Mouse (Mus musculus) liver, embryonic 14.5 days (tissue): ENCODE results near the gene Zscan5b. TPM values are rescaled to one million over a fixed set of nuclear protein-coding genes. Genes with fewer than 3 reads are reported as not detected.

Experiments used
- ATAC-seq: fragments of 200-750 bp; cut with Nextera tagmentation; 2 replicates; pipeline ENCODE4 v1.8.0; 2017; ENCODE audit warnings: moderate number of reproducible peaks, mild to moderate bottlenecking, moderate library complexity; ENCODE audit not compliant: insufficient read depth
- DNase-seq, 3 experiments: peaks; one replicate each; pipeline ENCODE4 v3.0.0-alpha.2; 2012 to 2013; ENCODE audit warnings: low read depth in 3 of 3, low spot score in 3 of 3
- H3K27ac ChIP-seq: fragments of 300-500 bp; sonication (generic); 2 replicates; pipeline ENCODE4 v1.5.1; 2014; ENCODE audit warnings: moderate library complexity, mild to moderate bottlenecking, control low read depth, inconsistent platforms
- H3K27me3 ChIP-seq: fragments of 300-500 bp; sonication (generic); 2 replicates; pipeline ENCODE4 v1.6.1; 2014; ENCODE audit warnings: mild to moderate bottlenecking, low read length, moderate library complexity; ENCODE audit not compliant: control insufficient read depth, insufficient read depth
- H3K36me3 ChIP-seq: fragments of 300-500 bp; sonication (generic); replicated peaks from 2 replicates; pipeline ENCODE4 v1.6.1; 2014; ENCODE audit warnings: low read depth; ENCODE audit not compliant: control insufficient read depth, insufficient read depth
- H3K4me1 ChIP-seq, 2 experiments: fragments of 200-500 bp in 1 of 2; fragments of 300-500 bp in 1 of 2; sonication (generic) in 1 of 2; replicated peaks; 2 replicates each; pipeline ENCODE4 v1.6.1; 2012 to 2014; ENCODE audit warnings: antibody characterized with exemption in 1 of 2, inconsistent platforms in 1 of 2, low read length in 1 of 2; ENCODE audit not compliant: control insufficient read depth in 2 of 2, insufficient read depth in 2 of 2
- H3K4me2 ChIP-seq: fragments of 300-500 bp; sonication (generic); 2 replicates; pipeline ENCODE4 v1.6.1; 2014; ENCODE audit warnings: low read depth, mild to moderate bottlenecking, control low read depth, moderate library complexity
- H3K4me3 ChIP-seq, 2 experiments: fragments of 200-500 bp in 1 of 2; fragments of 300-500 bp in 1 of 2; sonication (generic) in 1 of 2; 2 replicates each; pipeline ENCODE4 v1.5.1; 2012 to 2014; ENCODE audit warnings: low read depth in 2 of 2, low read length in 2 of 2, mild to moderate bottlenecking in 2 of 2, control low read depth in 1 of 2, inconsistent platforms in 1 of 2, moderate library complexity in 1 of 2; ENCODE audit not compliant: insufficient read depth in 1 of 2
- H3K9ac ChIP-seq: fragments of 300-500 bp; sonication (generic); replicated peaks from 2 replicates; pipeline ENCODE4 v1.6.1; 2014; ENCODE audit warnings: mild to moderate bottlenecking, control low read depth, moderate library complexity
- H3K9me3 ChIP-seq: fragments of 300-500 bp; sonication (generic); 2 replicates; pipeline ENCODE4 v1.6.1; 2016; ENCODE audit warnings: low read length, mixed read lengths; ENCODE audit not compliant: control insufficient read depth
- CTCF ChIP-seq: IDR thresholded peaks from 2 replicates; pipeline ENCODE4 v1.5.1; 2016; ENCODE audit warnings: antibody characterized with exemption, low read depth, control low read depth
- EP300 ChIP-seq: IDR thresholded peaks from 2 replicates; pipeline ENCODE4 v1.6.1; 2016; ENCODE audit warnings: antibody characterized with exemption, low read depth
- WGBS: fragments of 180-500 bp; shearing (Covaris S2); extraction: QIAGEN DNeasy Blood & Tissue Kit; methylation state at CpG from one replicate; pipeline ENCODE4 v1.1.7; 2014; ENCODE audit not compliant: insufficient replicate concordance; 5-methylcytosine and 5-hydroxymethylcytosine counted together
- polyA plus RNA-seq, 2 experiments: library from polyadenylated mRNA; depleted of rRNA in 1 of 2; stranded (reverse) in 1 of 2; unstranded in 1 of 2; fragments of >200 nt; fragmentation: Nextera tagmentation in 1 of 2; extraction: Ambion mirVana in 1 of 2; gene quantifications; 2 replicates each; pipeline versions ENCODE4 v1.2.1 to v1.2.3; 2012 to 2014

The Zscan5b gene
- polyA plus RNA-seq, 2 experiments, result not detected

DNA sequence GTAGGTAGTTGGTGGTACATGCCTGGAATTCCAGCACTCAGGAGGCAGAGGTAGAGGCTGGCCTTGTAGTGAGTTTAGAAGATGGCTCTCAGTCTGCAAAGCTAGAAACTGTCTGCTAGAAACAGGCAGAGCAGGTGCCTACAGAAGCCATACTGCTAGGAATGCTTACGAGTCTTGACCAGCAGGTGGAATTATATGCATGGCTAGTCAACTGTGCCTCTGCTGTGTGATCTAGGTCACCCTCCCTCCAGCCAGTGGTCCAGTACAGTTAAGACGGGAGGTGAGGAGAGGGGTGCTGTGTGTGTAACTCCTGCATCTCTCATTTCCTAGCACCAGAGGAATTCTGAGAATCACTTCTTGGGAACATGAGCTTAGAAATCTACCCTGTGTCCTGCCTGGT is 35.3 kb upstream of the Zscan5b start:
- no peak overlapping the region for H3K9ac ChIP-seq
- TF ChIP-seq CTCF, result no peak
- no peak for TF ChIP-seq EP300
- DNase-seq (no peak), ATAC-seq (no peak)
- H3K9me3 ChIP-seq, result no peaks in the 10 kb centered on the region
- H3K36me3 ChIP-seq, result no peaks in the 10 kb centered on the region; the same call in 1 of the 2 replicates
- WGBS, result 70% methylated on average over 2 of the region's 2 CpGs
- no peak overlapping the region for H3K4me3 ChIP-seq
- H3K4me2 ChIP-seq, result no peak overlapping the region
- no peak overlapping the region for H3K27ac ChIP-seq
- no peaks in the 10 kb centered on the region for H3K27me3 ChIP-seq
- 0 out of 4 replicates have a peak, but pooled peaks cover 0 to 4% of the 10 kb centered on the region in 2 experiments for H3K4me1 ChIP-seq

DNA sequence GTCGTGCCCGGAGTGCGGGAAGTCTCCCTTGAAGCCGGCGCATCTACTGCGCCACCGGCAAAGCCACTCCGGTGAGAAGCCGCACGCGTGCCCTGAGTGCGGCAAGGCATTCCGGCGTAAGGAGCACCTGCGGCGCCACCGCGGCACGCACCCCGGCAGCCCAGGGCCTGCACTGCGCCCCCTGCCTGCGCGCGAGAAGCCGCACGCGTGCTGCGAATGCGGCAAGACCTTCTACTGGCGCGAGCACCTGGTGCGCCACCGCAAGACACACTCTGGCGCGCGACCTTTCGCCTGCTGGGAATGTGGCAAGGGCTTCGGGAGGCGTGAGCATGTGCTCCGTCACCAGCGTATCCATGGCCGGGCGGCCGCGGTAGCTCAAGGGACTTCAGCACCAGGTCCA is 32.5 kb upstream of the Zscan5b start:
- no peak overlapping the region for H3K9ac ChIP-seq
- no peaks in the 10 kb centered on the region for H3K27me3 ChIP-seq
- H3K27ac ChIP-seq, result no peak overlapping the region
- no peak overlapping the region for H3K4me2 ChIP-seq
- no peaks in the 10 kb centered on the region for H3K9me3 ChIP-seq
- H3K4me3 ChIP-seq, result no peak overlapping the region
- DNase-seq (no peak), ATAC-seq (no peak)
- TF ChIP-seq EP300 (no peak), CTCF (peak; percentile 34; the same call in 1 of the 2 replicates)
- 53% methylated on average over 45 of the region's 45 CpGs for WGBS
- H3K36me3 ChIP-seq, result no peaks in the 10 kb centered on the region; the same call in 1 of the 2 replicates
- no peaks in the 10 kb centered on the region for H3K4me1 ChIP-seq

DNA sequence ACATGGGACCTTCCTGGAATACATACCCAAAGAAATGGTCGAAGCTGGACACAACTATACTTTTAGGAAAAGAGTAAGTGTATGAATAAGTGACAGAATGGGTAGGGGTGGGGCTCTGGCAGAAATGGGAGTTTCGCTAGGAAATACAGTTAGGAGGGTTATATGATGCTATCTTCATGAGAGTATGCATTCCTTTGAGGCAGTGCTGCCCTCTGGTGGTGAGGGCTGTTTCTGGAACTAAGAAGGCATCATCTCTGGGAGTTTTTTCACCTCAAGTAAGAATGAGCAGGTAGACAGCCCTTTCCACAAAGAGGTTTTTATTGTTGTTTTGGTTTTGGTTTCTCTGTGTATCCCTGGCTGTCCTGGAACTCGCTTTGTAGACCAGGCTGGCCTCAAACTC is 30.7 kb upstream of the Zscan5b start:
- H3K4me1 ChIP-seq, result no peaks in the 10 kb centered on the region
- ATAC-seq (no peak), DNase-seq (peak in 2 of 3 experiments; percentile 51 to 55)
- no peaks in the 10 kb centered on the region for H3K27me3 ChIP-seq
- H3K4me2 ChIP-seq, result no peak overlapping the region
- 25% methylated on average over 3 of the region's 3 CpGs for WGBS
- no peak for TF ChIP-seq EP300
- TF ChIP-seq CTCF, result peak; percentile 80
- no peak overlapping the region for H3K4me3 ChIP-seq
- no peak overlapping the region for H3K27ac ChIP-seq
- no peak overlapping the region for H3K9ac ChIP-seq
- no peaks in the 10 kb centered on the region; the same call in 1 of the 2 replicates for H3K36me3 ChIP-seq
- no peaks in the 10 kb centered on the region for H3K9me3 ChIP-seq

DNA sequence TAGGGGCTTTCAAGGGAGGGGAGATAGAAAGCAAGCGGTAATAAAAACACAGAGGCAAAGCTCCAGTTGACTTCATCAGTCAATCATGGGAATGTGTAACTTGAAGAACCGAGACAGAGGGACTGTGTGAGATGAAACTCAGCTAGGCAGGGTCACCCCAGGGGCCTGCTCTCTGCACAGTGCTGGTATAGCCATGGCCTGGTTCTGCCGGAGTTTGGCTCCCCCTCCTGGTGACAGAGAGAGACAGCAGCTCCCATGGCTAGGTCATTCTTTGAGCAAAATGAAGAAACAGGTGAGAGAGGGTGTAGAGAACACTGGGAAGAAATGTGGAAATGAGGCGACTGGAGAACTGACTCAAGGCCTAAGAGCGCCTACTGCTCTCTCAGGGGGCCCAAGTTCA is 27.9 kb upstream of the Zscan5b start:
- ATAC-seq (peak; percentile 46; the same call in 1 of the 2 replicates), DNase-seq (no peak)
- H3K36me3 ChIP-seq, result no peaks in the 10 kb centered on the region
- H3K27ac ChIP-seq, result no peak overlapping the region
- H3K4me2 ChIP-seq, result no peak overlapping the region
- H3K9ac ChIP-seq, result no peak overlapping the region
- WGBS, result 13% methylated on average over 5 of the region's 5 CpGs
- TF ChIP-seq CTCF (peak; percentile 92), EP300 (no peak)
- no peaks in the 10 kb centered on the region for H3K4me1 ChIP-seq
- no peaks in the 10 kb centered on the region for H3K9me3 ChIP-seq
- H3K27me3 ChIP-seq, result no peaks in the 10 kb centered on the region
- no peak overlapping the region for H3K4me3 ChIP-seq

DNA sequence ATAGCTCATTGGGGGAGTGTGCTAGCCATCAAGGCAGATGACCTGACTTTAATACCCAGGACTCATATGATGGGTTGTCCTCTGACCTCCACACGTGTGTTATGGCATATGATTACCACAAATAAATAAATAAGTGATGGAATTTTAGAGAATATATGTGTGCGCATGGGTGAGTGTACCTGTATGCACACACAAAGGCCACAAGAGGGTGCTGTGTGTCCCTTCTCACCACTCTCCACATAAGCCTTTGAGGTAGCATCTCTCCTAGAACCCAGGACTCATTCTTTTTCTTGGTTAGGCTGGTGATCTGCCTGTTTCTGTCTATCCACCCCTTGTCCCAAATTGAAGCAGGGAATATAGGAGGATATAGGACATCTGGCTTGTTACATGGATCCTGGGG is 26.3 kb upstream of the Zscan5b start:
- H3K4me1 ChIP-seq, result no peaks in the 10 kb centered on the region
- no peaks in the 10 kb centered on the region for H3K36me3 ChIP-seq
- H3K27me3 ChIP-seq, result no peaks in the 10 kb centered on the region
- H3K27ac ChIP-seq, result no peak overlapping the region
- 31% methylated on average over 2 of the region's 2 CpGs for WGBS
- ATAC-seq (no peak), DNase-seq (no peak)
- TF ChIP-seq EP300, result no peak
- TF ChIP-seq CTCF, result peak; percentile 54; the same call in 1 of the 2 replicates
- no peak overlapping the region for H3K9ac ChIP-seq
- no peak overlapping the region for H3K4me3 ChIP-seq
- H3K9me3 ChIP-seq, result no peaks in the 10 kb centered on the region
- H3K4me2 ChIP-seq, result no peak overlapping the region
